Mouse (Mus musculus) limb, embryonic 14.5 days (tissue): ENCODE results near the gene H2afy2. TPM values are rescaled to one million over a fixed set of nuclear protein-coding genes. Genes with fewer than 3 reads are reported as not detected.

Source experiments
- ATAC-seq: fragments of 200-750 bp; cut with Nextera tagmentation; 2 replicates; pipeline ENCODE4 v1.8.0; 2017; ENCODE audit warnings: low read depth, moderate number of reproducible peaks, moderate TSS enrichment; ENCODE audit not compliant: low FRiP score
- DNase-seq: peaks from one replicate; pipeline ENCODE4 v3.0.0-alpha.2; 2015; ENCODE audit warnings: low spot score
- H3K27ac ChIP-seq: fragments of 300-500 bp; sonication (generic); replicated peaks from 2 replicates; pipeline ENCODE4 v1.5.1; 2014; ENCODE audit warnings: low read depth, mild to moderate bottlenecking, low read length, moderate library complexity, mixed read lengths
- H3K27me3 ChIP-seq: fragments of 300-500 bp; sonication (generic); 2 replicates; pipeline ENCODE4 v1.6.1; 2014; ENCODE audit warnings: low read length, mixed read lengths; ENCODE audit not compliant: control insufficient read depth, insufficient read depth
- H3K36me3 ChIP-seq: fragments of 300-500 bp; sonication (generic); 2 replicates; pipeline ENCODE4 v1.6.1; 2014; ENCODE audit warnings: mild to moderate bottlenecking, low read length, moderate library complexity, mixed read lengths; ENCODE audit not compliant: control insufficient read depth, insufficient read depth
- H3K4me1 ChIP-seq: fragments of 300-500 bp; sonication (generic); 2 replicates; pipeline ENCODE4 v1.6.1; 2014; ENCODE audit warnings: antibody characterized with exemption, low read length, mixed read lengths; ENCODE audit not compliant: control insufficient read depth, insufficient read depth
- H3K4me2 ChIP-seq: fragments of 300-500 bp; sonication (generic); replicated peaks from 2 replicates; pipeline ENCODE4 v1.6.1; 2014; ENCODE audit warnings: low read depth, mild to moderate bottlenecking, low read length, moderate library complexity; ENCODE audit not compliant: severe bottlenecking
- H3K4me3 ChIP-seq: fragments of 300-500 bp; sonication (generic); replicated peaks from 2 replicates; pipeline ENCODE4 v1.5.1; 2014; ENCODE audit warnings: low read length
- H3K9ac ChIP-seq: fragments of 300-500 bp; sonication (generic); 2 replicates; pipeline ENCODE4 v1.6.1; 2014; ENCODE audit warnings: mild to moderate bottlenecking, low read depth, low read length, moderate library complexity; ENCODE audit not compliant: severe bottlenecking
- H3K9me3 ChIP-seq: fragments of 300-500 bp; sonication (generic); 2 replicates; pipeline ENCODE4 v1.6.1; 2016; ENCODE audit warnings: low read length; ENCODE audit not compliant: control insufficient read depth
- POLR2A ChIP-seq: fragments of 200-500 bp; IDR thresholded peaks from 2 replicates; pipeline ENCODE4 v1.8.0; 2012; ENCODE audit warnings: inconsistent platforms, mild to moderate bottlenecking, moderate library complexity, borderline replicate concordance; ENCODE audit not compliant: insufficient read depth, insufficient read length; ENCODE audit errors: extremely low read depth
- WGBS: fragments of 180-500 bp; shearing (Covaris S2); extraction: QIAGEN DNeasy Blood & Tissue Kit; methylation state at CpG from one replicate; pipeline ENCODE4 v1.1.7; 2014; 5-methylcytosine and 5-hydroxymethylcytosine counted together
- polyA plus RNA-seq, 2 experiments: library from polyadenylated mRNA; depleted of rRNA in 1 of 2; stranded (reverse) in 1 of 2; unstranded in 1 of 2; fragments of >200 nt; fragmentation: Nextera tagmentation in 1 of 2; extraction: Ambion mirVana in 1 of 2; gene quantifications; 2 replicates each; pipeline versions ENCODE4 v1.2.1 to v1.2.3; 2012 to 2014

The H2afy2 gene
- polyA plus RNA-seq, 2 experiments, result 90.3 to 111 TPM

GRCm38 (mm10) chr10:61741306-61741705 lies 42.6 kb downstream of the H2afy2 start:
- no peak for ATAC-seq
- no peak overlapping the region for H3K4me3 ChIP-seq
- no peak for TF ChIP-seq POLR2A
- DNase-seq, result no peak
- 88% methylated on average over 1 of the region's 1 CpGs for WGBS
- no peak overlapping the region for H3K27ac ChIP-seq
- H3K4me1 ChIP-seq, result no peaks in the 10 kb centered on the region
- H3K4me2 ChIP-seq, result no peak overlapping the region
- H3K9me3 ChIP-seq, result no peaks in the 10 kb centered on the region; the same call in 1 of the 2 replicates
- peaks cover 90% of the 10 kb centered on the region for H3K36me3 ChIP-seq
- no peak overlapping the region for H3K9ac ChIP-seq
- H3K27me3 ChIP-seq, result no peaks in the 10 kb centered on the region

DNA sequence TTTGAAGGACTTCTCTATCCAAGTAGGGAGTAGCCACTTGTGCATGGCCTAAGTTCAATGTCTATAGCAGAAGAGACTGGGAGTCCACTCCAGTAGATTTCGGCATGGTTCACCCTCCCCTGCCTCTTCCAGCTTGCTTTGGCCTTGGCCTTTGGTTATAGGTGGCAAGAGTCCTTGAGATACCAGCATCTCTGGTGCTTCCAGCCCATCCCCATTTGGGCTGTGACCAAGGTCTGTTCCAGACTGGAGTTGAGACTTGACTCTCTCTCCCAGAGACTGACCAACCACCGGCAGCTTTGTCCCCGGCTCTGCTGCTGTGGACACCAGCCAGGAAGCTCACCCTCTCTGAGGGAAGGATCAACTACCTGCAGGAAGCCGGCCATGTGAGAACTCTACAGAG lies 45.8 kb downstream of the H2afy2 start:
- Histone ChIP-seq H3K9ac (no peak overlapping the region), H3K4me3 (no peak overlapping the region), H3K36me3 (peaks cover 60% of the 10 kb centered on the region), H3K9me3 (no peaks in the 10 kb centered on the region), H3K4me1 (no peaks in the 10 kb centered on the region), H3K4me2 (no peak overlapping the region), H3K27ac (no peak overlapping the region), H3K27me3 (no peaks in the 10 kb centered on the region)
- 89% methylated on average over 4 of the region's 4 CpGs for WGBS
- ATAC-seq (no peak), DNase-seq (no peak)
- TF ChIP-seq POLR2A, result no peak

DNA sequence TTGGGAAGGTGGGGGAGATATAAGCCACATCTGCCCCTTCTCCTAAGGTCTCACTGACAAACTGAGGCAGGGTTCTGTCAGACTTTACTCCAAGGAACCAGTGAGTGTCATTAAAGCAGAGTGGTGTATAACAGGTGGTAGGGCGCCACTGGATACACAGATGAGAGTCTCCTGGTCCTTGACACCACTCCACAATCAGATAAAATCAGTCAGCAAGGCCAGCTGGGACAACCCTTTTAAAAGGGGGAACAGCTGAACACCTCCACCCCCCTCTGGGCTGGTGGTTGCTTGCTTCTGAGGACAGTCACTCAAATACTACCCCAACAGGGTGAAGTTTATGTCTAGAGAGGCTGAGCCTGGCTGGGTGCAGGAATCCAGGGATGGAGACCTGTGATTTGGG lies 46.4 kb downstream of the H2afy2 start:
- no peak overlapping the region for H3K9ac ChIP-seq
- DNase-seq (no peak), ATAC-seq (no peak)
- no peaks in the 10 kb centered on the region for H3K27me3 ChIP-seq
- no peak overlapping the region for H3K4me2 ChIP-seq
- 76% methylated on average over 1 of the region's 1 CpGs for WGBS
- H3K9me3 ChIP-seq, result no peaks in the 10 kb centered on the region
- no peak overlapping the region for H3K4me3 ChIP-seq
- TF ChIP-seq POLR2A, result no peak
- H3K27ac ChIP-seq, result no peak overlapping the region
- peaks cover 54% of the 10 kb centered on the region for H3K36me3 ChIP-seq
- H3K4me1 ChIP-seq, result no peaks in the 10 kb centered on the region

- H3K36me3 ChIP-seq, result peaks cover 46% of the 10 kb centered on the region
- ATAC-seq, result no peak
- 73% methylated on average over 10 of the region's 10 CpGs for WGBS
These were observed 47.3 kb downstream of the H2afy2 start for GRCm38 (mm10) chr10:61736671-61737078.

GRCm38 (mm10) chr10:61734377-61734776 lies 49.6 kb downstream of the H2afy2 start:
- DNase-seq, result no peak
- TF ChIP-seq POLR2A, result no peak
- no peak for ATAC-seq

More at GRCm38 (mm10) chr10:61736671-61737078, 47.3 kb downstream of the H2afy2 start:
- no peaks in the 10 kb centered on the region for H3K4me1 ChIP-seq
- no peak overlapping the region for H3K9ac ChIP-seq
- no peaks in the 10 kb centered on the region for H3K27me3 ChIP-seq
- no peak for DNase-seq
- TF ChIP-seq POLR2A, result no peak
- H3K27ac ChIP-seq, result no peak overlapping the region
- H3K4me3 ChIP-seq, result no peak overlapping the region
- no peaks in the 10 kb centered on the region for H3K9me3 ChIP-seq
- H3K4me2 ChIP-seq, result no peak overlapping the region

DNA sequence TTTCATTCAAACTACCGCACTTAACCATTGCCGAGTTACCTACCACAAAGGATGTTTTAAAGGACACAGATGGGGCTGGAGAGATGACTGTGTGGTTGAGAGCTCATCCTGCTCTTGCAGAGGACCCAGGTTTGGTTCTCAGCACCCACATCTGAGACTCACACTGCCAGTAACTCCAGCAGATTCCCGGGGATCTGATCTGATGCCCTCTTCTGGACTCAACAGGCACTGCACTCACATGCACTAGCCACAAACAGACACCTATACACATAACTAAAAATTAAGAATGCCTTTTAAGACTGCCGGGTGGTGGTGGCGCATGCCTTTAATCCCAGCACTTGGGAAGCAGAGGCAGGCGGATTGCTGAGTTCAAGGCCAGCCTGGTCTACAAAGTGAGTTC lies 53.8 kb downstream of the H2afy2 start:
- WGBS, result 92% methylated on average over 6 of the region's 6 CpGs
- Histone ChIP-seq H3K4me3 (no peak overlapping the region), H3K9me3 (no peaks in the 10 kb centered on the region), H3K36me3 (peaks cover 5% of the 10 kb centered on the region; the same call in 1 of the 2 replicates), H3K4me2 (no peak overlapping the region), H3K27me3 (no peaks in the 10 kb centered on the region), H3K9ac (no peak overlapping the region), H3K4me1 (no peaks in the 10 kb centered on the region), H3K27ac (no peak overlapping the region)
- TF ChIP-seq POLR2A, result no peak
- ATAC-seq (no peak), DNase-seq (no peak)

More at GRCm38 (mm10) chr10:61734377-61734776, 49.6 kb downstream of the H2afy2 start:
- Histone ChIP-seq H3K4me2 (no peak overlapping the region), H3K36me3 (peaks cover 28% of the 10 kb centered on the region), H3K4me1 (no peaks in the 10 kb centered on the region), H3K9ac (no peak overlapping the region), H3K27me3 (no peaks in the 10 kb centered on the region), H3K27ac (no peak overlapping the region), H3K4me3 (no peak overlapping the region), H3K9me3 (no peaks in the 10 kb centered on the region)
- 47% methylated on average over 3 of the region's 3 CpGs for WGBS
